Mouse (Mus musculus) left cerebral cortex, adult 18-20 months (tissue): ENCODE measurements around the gene Fgd2. TPM values are rescaled to one million over a fixed set of nuclear protein-coding genes. Genes with fewer than 3 reads are reported as not detected.
"Not testable (repeated sequence)": the region's sequence is repeated elsewhere in the genome, so short reads cannot be mapped to it uniquely, and the experiment has no call there.

Source experiments
- DNase-seq, 2 experiments: peaks; one replicate each; pipeline ENCODE4 v3.0.0; 2021 to 2022; ENCODE audit warnings: low spot score in 2 of 2, mixed read lengths in 1 of 2
- long read RNA-seq, 2 experiments: library from polyadenylated mRNA; stranded (forward); transcript quantifications; one replicate each; pipeline ENCODE4 v2.0.0; 2021
- total RNA-seq, 2 experiments: library from RNA; stranded (reverse); gene quantifications; 2 replicates each; pipeline ENCODE4 v1.2.3; 2021

Gene Fgd2
- 1 to 10 TPM; 5.0 to 6.0 TPM for total RNA-seq
- long read RNA-seq, experiment 1, partial matches to known transcripts, result 0 of 11 reads
- long read RNA-seq, experiment 1, other reads (novel, unspliced or antisense), result 8 of 11 reads
- long read RNA-seq, experiment 2, transcript Fgd2-201 (16 exons, 2,640 nt), result major isoform, 5 of 10 reads
- long read RNA-seq, experiment 2, partial matches to known transcripts, result 0 of 10 reads
- long read RNA-seq, experiment 2, other reads (novel, unspliced or antisense), result 3 of 10 reads

DNA sequence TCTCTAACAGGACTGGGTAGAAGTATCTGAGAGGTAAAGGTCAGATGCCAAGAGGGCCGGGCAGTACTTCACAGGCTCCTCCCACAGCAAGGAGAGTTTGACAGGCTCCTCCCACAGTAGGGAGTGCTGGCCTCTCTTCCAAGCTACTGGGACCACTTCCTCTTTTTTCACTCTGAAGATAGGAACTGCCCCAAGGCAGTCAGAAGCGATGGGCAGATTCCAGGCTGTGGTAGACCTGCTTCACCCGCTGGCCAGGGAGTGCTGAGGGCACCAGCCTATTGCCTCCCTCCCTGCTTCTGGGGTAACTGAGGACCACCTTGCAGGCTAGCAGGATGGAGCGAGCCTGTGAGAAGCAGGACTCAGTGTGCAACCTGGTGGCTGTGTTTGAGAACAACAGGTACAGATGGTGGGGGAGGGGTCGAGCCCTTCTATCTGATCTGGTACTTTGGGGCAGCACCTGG lies at the start of gene Fgd2:
Gene Fgd2, plus strand, starts transcription at position 154 of the 461 bp plus-strand sequence.
- DNase-seq, result no peak

DNA sequence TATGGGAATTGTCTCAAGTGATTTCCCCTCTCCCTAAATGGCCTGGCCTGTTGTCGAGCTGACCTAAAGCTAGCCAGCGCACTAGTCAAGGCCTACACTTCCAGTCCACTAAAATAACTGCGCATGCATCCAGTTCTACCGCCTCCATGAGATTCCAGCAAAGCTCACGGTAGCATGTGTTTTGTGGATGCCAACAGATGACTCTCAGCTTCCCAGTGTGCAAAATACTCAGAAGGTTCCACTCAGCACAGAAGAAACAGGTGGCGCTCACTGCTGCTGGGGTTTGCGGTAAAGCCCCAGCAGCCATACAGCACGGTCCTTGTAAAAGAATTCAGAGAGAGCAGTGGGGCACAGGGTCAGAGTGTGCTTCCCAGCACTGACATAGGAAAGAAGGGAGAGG lies 49.1 kb upstream of the Fgd2 start:
- no peak for DNase-seq

DNA sequence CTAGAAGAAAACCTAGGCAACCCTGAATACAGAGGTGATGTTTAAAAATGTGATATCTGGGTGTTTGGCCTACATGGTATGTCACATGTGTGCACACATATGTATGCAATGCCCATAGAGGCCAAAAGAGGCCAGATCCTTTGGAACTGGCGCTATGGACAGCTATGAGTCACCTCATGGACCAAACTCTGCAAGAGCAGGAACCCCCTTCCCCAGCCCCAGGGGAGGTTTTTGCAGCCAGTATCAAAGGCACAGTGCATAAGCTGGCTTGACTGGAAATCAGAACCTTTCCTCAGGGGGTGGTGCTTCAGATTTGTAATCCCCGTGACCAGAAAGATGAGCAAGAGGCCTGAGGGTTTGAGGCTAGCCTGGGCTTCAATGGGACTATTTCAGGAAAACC lies 48.6 kb upstream of the Fgd2 start:
- no peak for DNase-seq

DNA sequence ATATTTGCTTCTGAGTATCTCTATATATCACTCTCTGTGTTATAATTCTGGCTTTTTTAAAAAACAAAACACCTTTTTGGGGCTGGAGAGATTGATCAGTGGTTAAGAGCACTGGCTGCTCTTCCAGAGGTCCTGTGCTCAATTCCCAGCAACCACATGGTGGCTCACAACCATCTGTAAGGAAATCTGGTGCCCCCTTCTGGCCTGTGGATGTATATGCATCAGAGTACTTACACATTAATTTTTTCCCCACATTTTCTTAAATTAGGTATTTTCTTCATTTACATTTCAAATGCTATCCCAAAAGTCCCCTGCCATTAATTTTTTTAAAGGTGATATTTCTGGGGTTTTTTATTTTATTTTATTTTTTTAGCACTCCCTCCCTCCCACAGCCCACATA lies 47.4 kb upstream of the Fgd2 start:
- DNase-seq, result no peak

DNA sequence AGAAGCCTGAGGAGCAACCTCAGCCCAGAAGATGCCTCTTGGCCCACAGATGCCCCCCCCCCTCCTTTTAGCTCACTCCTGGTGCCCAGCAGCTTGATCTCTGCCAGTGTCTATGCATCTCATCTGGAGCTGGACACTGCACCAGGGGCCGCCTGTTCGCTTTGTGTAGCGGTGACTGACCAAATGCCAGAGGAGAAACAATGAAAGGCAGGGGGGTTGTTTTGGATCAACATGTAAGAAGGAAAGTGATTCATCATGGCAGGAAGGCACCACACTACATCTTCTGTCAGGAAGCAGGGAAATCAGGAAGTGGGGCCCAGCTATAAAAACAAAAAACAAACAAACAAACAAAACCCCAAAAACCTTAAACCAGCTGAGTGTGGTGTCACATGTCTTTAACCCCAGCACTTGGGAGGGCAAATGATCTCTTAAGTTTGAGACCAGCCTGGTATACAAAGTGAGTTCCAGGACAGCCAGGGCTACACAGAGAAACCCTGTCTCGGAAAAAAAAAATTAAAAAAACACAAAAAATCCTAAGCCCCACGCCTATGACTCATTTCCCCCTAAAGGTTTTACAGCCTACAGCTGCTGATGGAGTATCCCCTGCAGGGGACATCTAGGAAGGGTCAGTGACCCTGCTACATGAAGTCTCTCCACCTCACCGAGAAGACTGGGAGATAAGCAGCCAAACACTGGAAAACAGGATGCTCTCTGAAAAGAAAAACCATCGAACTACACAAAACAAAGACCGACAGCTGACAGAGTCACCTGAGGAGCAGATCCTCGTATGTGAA lies 44.8 kb upstream of the Fgd2 start:
- DNase-seq, result no peak

DNA sequence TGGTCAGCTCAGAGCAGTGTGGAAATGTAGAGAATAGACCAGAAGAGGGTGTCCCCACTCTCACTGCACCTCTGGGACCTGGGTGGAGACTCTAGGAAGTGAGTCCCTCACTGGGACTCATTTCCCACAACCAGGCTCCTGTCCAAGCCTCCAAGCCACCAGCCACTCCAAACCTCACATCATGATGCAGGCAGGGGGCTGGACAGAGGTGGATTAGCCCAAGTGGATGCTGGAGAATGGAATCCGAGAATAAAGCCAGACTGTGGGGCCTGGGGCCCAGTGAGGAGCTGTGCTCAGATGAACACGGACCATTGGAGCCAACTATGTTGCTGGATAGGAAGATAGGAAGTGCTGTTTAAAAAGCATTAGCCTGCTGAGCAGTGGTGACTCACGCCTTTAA lies 43.8 kb upstream of the Fgd2 start:
- DNase-seq, result no peak

DNA sequence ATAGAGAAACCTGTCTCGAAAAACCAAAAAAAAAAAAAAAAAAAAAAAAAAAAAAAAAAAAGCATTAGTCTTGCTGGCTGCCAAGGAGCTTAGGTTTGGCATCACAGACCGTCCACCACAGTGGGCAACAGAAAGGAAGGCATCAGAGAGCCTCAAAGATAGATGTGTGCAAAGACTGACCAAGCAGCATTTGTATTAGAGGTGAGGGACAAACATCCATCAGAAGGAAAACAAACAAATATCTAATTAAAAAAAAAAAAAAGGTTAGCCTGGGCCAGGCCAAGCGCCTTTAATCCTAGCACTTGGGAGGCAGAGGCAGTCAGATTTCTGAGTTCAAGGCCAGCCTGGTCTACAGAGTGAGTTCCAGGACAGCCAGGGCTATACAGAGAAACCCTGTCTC lies 43.3 kb upstream of the Fgd2 start, which contains the start of gene Pi16:
Gene Pi16, plus strand, starts transcription at position 301 of the 400 bp plus-strand sequence.
- not testable (repeated sequence) for DNase-seq

DNA sequence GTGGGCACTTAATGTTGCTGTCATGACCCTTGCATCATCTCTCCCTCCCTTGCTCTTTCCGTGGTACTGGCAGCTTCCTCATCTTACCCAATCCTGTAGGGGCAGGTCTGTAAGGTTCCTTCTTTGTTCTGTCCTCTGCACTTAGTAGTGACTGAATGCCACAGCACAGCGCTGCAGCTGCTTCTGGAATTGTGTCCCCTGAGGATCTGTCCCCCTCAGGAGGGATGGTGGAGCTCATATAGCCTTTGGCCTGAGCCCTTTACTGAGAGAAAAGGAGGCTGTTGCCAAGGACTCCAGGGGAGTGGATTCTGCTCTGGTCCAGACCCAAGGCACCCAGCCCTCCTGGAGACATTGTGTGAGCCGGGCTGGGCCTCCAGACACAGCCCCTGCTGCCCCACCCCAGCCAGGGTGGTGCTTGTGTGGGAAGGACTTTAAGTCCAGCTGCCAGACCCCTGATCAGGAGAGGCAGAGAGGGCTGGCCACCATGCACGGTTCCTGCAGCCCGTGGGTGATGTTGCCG lies 41.9 kb upstream of the Fgd2 start:
- DNase-seq, result no peak

DNA sequence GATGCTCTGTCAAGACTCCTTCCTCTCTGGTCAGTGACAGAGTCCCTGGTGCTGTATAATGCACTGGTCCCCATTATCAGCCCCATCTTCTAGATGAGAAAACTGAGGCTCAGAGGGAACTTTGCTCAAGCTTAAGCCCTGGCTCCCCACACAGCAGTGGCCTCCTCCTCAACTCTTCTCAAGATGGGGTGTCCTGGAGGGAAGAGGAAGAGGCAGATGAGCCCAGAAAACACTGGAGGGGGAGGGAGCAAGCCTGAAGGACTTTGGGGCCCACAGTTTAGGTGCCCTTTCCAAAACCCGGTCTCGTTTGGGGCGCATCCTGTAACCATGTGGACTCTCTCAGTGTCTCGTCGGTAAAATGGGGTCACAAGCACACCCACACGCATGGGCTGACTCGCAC lies 41.2 kb upstream of the Fgd2 start:
- DNase-seq, result no peak

DNA sequence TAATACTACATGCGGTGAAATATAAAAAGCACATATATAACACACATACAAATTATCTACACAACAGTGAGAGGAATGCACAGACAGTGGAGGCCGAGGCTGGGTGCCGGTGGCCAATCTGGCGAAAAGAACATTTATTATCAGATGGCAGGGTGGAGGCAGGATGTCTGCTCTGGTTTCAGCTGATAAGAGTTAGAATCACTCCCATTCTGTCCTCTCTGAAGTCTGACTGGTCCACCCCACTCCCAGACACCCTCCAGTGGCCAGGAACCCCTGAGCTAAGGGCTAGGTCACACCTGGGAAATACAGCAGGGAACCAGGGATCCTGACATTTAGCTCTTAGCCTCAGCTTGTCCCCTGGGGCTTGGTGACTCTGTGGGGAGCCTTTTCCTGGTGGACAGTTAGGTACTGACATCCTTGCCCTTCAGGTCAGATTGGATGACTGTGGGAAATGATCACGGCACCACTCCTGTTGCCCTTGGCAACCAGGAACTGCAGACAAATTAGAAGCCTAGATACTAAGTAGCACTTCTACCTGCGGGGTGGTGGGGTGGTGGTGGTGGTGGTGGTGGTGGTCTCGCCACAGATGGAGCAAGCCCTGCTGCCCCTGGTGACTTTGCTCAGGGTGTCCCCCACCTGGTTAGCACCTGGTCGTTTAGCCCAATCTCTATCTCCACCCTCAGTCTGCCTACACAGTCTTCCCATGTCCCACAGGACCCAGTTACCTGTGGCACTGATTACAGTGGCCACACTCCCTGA lies 40.7 kb upstream of the Fgd2 start:
- DNase-seq, result no peak

DNA sequence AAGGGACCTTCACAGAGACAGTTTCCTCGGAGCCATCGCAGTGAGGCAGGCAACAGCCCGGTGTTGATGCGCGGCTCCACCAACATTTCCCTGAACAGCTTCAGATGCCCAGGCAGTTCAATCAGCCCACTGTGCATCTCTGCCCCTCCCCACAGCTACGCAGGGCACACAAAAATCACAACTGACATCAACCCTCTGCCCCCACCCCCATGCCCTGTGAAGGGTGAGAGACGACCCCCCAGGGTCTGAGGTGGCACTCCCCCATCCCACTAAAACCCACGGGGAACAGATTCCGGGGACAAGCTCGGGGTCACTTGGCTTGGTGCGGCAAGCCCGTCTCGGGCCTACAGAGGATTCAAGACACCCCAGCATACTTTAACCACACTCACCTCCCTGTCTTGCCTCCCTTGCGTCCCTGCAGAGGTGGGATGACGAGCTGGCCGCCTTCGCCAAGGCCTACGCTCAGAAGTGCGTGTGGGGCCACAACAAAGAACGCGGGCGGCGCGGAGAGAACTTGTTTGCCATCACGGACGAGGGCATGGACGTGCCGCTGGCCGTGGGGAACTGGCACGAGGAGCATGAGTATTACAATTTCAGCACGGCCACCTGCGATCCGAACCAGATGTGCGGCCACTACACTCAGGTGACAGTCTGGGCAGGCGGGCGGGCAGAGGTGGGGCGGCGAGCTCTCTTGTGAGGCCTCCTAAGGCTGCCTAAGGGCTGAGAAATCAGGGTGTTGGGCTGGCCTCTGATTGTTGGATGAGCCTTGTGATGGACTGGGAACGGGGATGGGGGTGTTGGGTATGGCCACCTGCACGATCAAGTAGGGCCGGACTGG lies 38.7 kb upstream of the Fgd2 start:
- no peak for DNase-seq

DNA sequence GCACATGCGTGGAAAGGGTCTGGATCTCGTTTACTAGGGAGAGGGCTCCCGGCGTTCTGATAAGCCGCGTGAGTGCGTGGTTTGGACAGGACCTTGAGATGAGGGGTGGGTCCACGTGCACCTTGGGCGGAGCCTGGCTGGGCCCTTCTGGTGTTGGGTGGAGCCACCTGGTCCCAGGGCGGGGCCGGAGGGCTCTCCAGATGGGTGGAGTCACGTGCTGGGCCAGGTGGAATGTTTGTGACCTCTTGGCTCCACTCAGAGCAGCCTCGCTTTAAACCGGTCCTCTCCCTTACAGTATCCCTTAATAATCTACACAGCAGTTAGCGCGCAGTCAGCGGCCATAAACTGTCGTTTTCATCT lies 38.1 kb upstream of the Fgd2 start:
- DNase-seq, result no peak

DNA sequence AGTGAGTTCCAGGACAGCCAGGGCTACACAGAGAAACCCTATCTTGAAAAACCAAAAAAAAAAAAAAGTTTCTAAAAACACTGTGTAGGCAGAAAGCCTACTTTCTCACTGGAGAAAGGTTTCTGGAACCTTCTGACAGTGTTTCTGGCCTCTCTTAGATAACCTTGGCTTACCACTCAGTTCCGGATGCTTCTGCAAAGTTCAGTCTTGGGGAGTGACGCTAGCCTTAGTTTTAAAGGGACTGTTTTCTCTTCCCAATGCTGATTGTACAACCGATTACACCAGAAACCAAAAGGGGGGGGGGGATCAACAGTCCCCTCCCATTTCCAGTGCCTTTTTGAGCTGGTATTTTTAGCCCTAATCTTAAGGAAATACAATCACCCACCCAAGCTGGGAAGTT lies 37.1 kb upstream of the Fgd2 start:
- no peak for DNase-seq

DNA sequence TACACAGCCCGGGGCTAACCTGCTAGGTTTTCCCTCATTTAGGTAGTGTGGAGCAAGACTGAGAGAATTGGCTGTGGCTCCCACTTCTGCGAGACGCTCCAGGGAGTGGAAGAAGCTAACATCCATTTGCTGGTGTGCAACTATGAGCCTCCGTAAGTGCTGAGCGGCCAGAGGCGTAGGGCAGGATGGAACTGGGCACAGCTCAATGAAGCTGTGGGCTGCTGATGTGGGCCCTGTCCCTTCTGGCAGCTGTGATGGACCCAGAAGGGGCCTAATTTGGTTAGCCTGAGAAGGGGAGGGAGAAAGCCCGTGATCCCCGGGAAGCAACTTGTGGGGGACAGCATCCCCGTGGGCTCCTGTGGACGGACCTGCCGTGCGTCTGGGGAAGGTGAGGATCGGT lies 34.9 kb upstream of the Fgd2 start:
- no peak for DNase-seq

DNA sequence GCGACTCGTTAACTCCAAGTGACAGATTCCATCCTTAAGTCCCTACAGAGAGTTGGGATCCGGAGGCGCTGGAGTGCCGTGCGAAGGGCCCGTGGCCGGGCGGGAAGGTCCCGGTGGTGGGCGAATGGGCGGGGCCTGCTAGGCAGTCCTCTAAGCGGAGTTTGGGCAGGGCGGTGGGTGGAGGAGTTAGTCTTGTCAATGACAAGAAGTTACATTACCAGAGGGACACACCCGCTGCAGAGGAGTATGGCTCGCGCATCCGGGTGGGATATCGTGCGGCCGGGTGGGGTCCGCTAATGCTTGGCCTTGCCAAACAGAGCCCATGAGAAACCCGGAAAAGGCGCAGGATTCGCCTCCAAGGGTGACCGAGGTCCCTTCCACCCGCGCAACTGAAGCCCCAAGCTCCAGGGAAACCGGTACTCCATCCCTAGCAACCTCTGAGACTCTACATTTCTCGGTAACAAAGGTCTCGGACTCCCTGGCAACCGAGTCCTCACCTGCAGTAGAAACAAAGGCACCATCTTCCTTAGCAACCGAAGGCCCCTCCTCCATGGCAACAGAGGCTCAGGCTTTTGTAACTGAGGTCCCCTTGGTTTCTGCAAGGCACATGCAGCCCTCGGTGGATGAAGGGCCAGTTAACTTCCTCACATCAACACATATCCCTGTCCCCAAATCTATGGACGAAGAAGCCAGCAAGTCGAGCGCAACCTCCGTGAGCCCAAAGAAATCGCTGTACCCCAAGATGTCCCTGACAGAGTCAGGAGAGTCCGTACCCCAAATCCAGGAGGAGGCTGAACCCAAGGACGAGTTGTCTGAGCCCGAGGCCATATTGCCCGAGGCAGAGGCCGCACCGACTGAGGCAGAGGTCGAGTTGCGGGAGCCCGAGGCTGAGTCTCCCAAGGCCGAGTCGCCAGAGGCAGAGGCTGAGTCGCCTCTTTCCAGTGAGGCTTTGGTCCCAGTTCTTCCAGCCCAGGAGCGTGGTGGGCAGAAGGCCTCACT lies 33.9 kb upstream of the Fgd2 start:
- no peak for DNase-seq

DNA sequence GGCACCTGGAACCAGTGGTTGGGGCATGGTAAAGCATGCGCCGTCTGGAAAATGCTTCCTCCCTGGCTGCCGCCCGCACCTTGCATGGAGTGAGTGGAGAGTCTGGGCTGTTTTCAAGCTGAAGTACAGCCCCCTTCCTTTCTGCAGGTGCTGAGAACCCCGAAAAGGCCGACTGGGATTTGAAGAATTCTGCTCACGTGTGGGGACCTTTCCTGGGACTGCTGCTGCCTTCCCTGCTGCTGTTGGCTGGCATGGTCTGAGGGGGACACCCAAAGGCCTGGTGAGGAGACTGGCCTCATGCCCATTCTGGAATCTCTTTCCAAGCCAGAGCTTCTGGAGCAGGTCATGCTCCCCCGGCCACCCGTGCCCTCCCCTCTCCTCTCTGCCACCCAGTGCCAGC lies 33.0 kb upstream of the Fgd2 start:
- DNase-seq, result no peak

DNA sequence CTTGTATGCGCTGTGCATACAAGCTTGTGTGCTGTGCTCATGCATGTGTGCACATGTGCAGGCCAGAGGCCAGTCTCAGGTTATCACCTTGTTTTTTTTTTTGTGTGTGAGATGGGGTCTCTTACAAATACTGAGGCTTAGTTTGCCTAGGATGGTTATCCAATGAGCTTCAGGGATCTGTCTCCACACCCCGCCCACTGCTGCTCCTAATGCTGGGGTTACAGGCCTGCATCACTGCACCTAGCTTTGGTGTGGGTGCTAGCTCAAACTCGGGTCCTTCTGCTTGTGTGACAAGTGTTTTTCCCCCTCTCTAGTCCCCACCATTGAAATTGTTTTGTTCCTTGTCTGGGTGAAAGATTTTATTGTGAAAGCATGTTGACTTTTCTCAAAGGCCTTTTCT lies 30.5 kb upstream of the Fgd2 start:
- DNase-seq, result no peak

DNA sequence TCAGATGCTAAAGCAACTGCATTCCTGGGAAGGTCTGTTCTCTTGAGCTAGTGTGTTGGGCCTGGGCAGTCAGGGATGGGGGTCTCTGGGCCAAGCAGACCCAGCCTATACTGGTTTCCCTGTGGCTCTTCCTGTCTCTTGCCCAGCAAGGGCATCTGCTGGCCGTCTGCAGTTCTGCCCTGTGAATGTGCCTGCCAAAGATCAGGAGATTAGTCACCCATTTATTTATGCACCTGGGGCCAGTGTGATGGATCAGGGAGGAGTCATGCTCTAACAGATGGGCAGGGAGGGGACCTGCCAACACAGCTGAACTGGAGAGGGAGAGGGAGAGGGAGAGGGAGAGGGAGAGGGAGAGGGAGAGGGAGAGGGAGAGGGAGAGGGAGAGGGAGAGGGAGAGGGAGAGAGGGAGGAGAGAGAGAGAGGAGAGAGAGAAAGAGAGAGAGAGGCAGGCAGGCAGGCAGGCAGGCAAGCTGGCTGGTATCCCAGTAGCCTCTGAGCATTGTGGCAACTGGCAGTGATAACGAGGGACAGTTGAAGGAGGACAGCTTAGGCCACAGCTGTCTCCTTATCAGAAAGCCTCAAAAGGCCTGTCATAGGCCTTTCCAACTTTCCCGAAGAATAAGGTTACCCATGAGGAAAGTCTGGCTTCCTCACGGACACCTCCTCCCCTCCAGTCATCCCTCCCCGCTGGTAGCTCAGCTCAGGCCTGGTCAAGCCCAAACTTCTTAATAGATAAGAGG lies 29.9 kb upstream of the Fgd2 start:
- no peak for DNase-seq

DNA sequence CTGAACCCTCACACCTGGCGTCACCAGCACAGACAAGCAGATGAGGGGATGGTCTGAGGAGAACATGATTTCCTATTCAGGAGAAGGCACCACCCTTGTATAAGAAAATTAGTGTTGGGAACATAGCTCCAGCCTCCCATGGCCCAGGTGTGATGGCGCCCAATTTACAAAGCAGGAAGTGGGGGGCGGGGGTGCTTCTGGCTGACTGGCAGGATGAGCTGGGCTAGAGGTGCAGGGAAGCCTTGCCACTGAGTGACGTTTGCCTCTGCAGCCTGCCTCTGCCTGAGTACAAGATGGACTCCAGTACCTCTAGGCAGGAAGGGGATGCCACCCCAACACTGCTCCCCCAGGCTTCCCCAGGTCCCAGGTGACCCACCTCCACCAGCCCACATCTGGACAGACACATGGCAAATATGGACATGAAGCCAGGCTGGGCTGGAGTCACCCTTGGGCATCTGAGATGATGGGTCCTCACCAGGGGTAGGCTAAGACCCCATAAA lies 28.5 kb upstream of the Fgd2 start:
- DNase-seq, result no peak
